ENCODE assay signal across 7 mouse cellular contexts in genomic region chr8:8733804-8734203, GRCm38 (mm10). TPM values are rescaled to one million over a fixed set of nuclear protein-coding genes. Genes with fewer than 3 reads are reported as not detected.
DNase-seq lines count a peak whose midpoint lies in the region; ATAC-seq and TF ChIP-seq lines count a peak whose summit lies in the region.

No protein-coding gene starts in this region.

- H3K27ac ChIP-seq in liver, adult 2 months (replicated peaks; ENCODE audit: insufficient read depth, low read depth, low read length): no peak overlapping the region
- H3K27ac ChIP-seq in liver, embryonic 11.5 days (ENCODE audit: low read depth, low read length): no peak overlapping the region
- H3K27ac ChIP-seq in forebrain, embryonic 16.5 days (ENCODE audit: low read length): no peak overlapping the region

- no peaks in the 10 kb centered on the region for H3K36me3 ChIP-seq in liver, adult 2 months (ENCODE audit: control insufficient read depth, insufficient read depth, low read length)
- H3K36me3 ChIP-seq in liver, embryonic 11.5 days (ENCODE audit: control insufficient read depth, insufficient read depth, low read length): no peaks in the 10 kb centered on the region
- no peaks in the 10 kb centered on the region for H3K36me3 ChIP-seq in forebrain, embryonic 16.5 days (ENCODE audit: control insufficient read depth, insufficient read depth)

- DNase-seq in liver, adult 2 months (ENCODE audit: extremely low read depth, low read depth, low spot score): peak; percentile 30
- DNase-seq in liver, embryonic 11.5 days (ENCODE audit: low spot score): no peak
- DNase-seq in MN1 (ENCODE audit: low spot score): peak; percentile 8
- peak; percentile 49 for DNase-seq in brain, embryonic 14.5 days (ENCODE audit: low read depth)
- peak; percentile 42 for DNase-seq in induced T-regulatory cell, adult 2 months (ENCODE audit: low read depth)
- DNase-seq in thymus, postnatal 36 days: peak; percentile 3 to 16

- H3K79me2 ChIP-seq in liver, adult 2 months (ENCODE audit: control insufficient read depth, insufficient read depth, low read length): no peaks in the 10 kb centered on the region

- no peak for ATAC-seq in liver, embryonic 11.5 days (replicated peaks; ENCODE audit: low FRiP score)
- no peak for ATAC-seq in forebrain, embryonic 16.5 days

- no peaks in the 10 kb centered on the region for H3K27me3 ChIP-seq in liver, adult 2 months (ENCODE audit: control insufficient read depth, insufficient read depth, low read length)
- no peaks in the 10 kb centered on the region for H3K27me3 ChIP-seq in liver, embryonic 11.5 days (replicated peaks; ENCODE audit: control insufficient read depth, insufficient read depth, low read length)
- no peaks in the 10 kb centered on the region for H3K27me3 ChIP-seq in forebrain, embryonic 16.5 days (replicated peaks; ENCODE audit: control insufficient read depth, insufficient read depth, low read length)

- no peaks in the 10 kb centered on the region for H3K4me1 ChIP-seq in liver, adult 2 months (ENCODE audit: control insufficient read depth, insufficient read depth, low read length)
- H3K4me1 ChIP-seq in liver, embryonic 11.5 days (replicated peaks; ENCODE audit: control insufficient read depth, insufficient read depth, low read length): no peaks in the 10 kb centered on the region
- no peaks in the 10 kb centered on the region for H3K4me1 ChIP-seq in forebrain, embryonic 16.5 days (replicated peaks; ENCODE audit: control insufficient read depth, insufficient read depth, low read length)

- 11% methylated on average over 4 of the region's 4 CpGs for WGBS in liver, adult 2 months
- 29% methylated on average over 4 of the region's 4 CpGs for WGBS in liver, embryonic 11.5 days
- 43% methylated on average over 4 of the region's 4 CpGs for WGBS in forebrain, embryonic 16.5 days

- no peak for TF ChIP-seq POLR2A in liver, adult 2 months (IDR thresholded peaks at IDR 0.05; ENCODE audit: extremely low read depth, insufficient read depth, low read length)
- no peak for TF ChIP-seq POLR2A in brain, embryonic 14.5 days (IDR thresholded peaks at IDR 0.05; ENCODE audit: borderline replicate concordance, extremely low read depth, insufficient read depth, insufficient read length, poor library complexity, severe bottlenecking)

- no peaks in the 10 kb centered on the region for H3K9me3 ChIP-seq in liver, embryonic 11.5 days (ENCODE audit: control insufficient read depth, low read length)
- no peaks in the 10 kb centered on the region for H3K9me3 ChIP-seq in forebrain, embryonic 16.5 days (ENCODE audit: control insufficient read depth, low read length)

- H3K4me3 ChIP-seq in liver, adult 2 months (ENCODE audit: insufficient read depth, low read depth, low read length): no peak overlapping the region
- H3K4me3 ChIP-seq in liver, embryonic 11.5 days (ENCODE audit: low read depth, low read length): no peak overlapping the region
- H3K4me3 ChIP-seq in forebrain, embryonic 16.5 days (replicated peaks; ENCODE audit: low read length): no peak overlapping the region

- no peak overlapping the region for H3K4me2 ChIP-seq in liver, embryonic 11.5 days
- H3K4me2 ChIP-seq in forebrain, embryonic 16.5 days (ENCODE audit: low read length): no peak overlapping the region

- TF ChIP-seq CTCF in liver, adult 2 months (IDR thresholded peaks at IDR 0.05; ENCODE audit: low read depth, low read length): peak; percentile 63
- TF ChIP-seq CTCF in brain, embryonic 14.5 days (IDR thresholded peaks at IDR 0.05; ENCODE audit: borderline replicate concordance, extremely low read depth, insufficient read depth, insufficient read length): peak; percentile 69; the same call in 1 of the 2 replicates

- H3K9ac ChIP-seq in liver, adult 2 months (ENCODE audit: low read depth, low read length): no peak overlapping the region
- H3K9ac ChIP-seq in liver, embryonic 11.5 days (ENCODE audit: low read depth, low read length): no peak overlapping the region
- H3K9ac ChIP-seq in forebrain, embryonic 16.5 days (replicated peaks; ENCODE audit: low read depth, low read length): no peak overlapping the region

RNA-seq across cellular contexts. Expression of gene Arglu1, which starts 43.5 kb away (rescaled TPM):
- 18.5 and 19.2 TPM in 2 replicates for total RNA-seq in liver, adult 2 months (2014; rRNA removed)
- 6.1 and 11.5 TPM in 2 replicates for polyA plus RNA-seq in liver, adult 2 months (2012; rRNA removed)
- 87.2 and 88.2 TPM in 2 replicates for polyA plus RNA-seq in liver, embryonic 11.5 days (2014; fragmentation: Nextera tagmentation; extraction: Ambion mirVana)
- polyA plus RNA-seq in brain, embryonic 14.5 days (2012; rRNA removed): 201 and 255 TPM in 2 replicates
- polyA plus RNA-seq in forebrain, embryonic 16.5 days (2015; fragmentation: Nextera tagmentation; extraction: Ambion mirVana): 181 and 192 TPM in 2 replicates
